Mouse (Mus musculus) liver, adult (tissue): ENCODE results near the gene Gm13698.
"Not testable (repeated sequence)": the region's sequence is repeated elsewhere in the genome, so short reads cannot be mapped to it uniquely, and the experiment has no call there.

Source experiments
- GATA4 ChIP-seq: IDR thresholded peaks from 2 replicates; pipeline ENCODE4 v1.6.1; 2014; ENCODE audit warnings: mild to moderate bottlenecking, low read length; ENCODE audit not compliant: insufficient replicate concordance

Gm13698 gene

DNA sequence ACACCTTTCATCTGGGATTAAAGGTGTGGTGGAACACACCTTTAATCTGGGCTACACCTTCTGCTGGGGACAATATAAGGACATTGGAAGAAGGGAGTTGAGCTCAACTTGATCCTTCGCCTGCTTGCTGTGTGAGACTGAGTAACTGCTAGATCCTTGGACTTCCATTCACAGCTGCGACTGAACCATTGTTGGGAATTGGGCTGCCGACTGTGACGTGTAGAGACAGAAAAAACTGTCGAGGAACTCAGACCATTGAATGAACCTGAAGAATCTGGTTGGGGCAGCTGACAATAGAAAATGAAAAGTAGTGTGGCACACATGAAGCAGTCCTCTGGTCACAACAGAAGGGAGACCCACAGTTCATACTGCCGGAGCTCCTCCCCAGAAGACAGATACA is at the start of gene Gm13698:
Gm13698 (plus strand) TSS at position 301 of the 400 bp plus-strand sequence.
- not testable (repeated sequence) for TF ChIP-seq GATA4

DNA sequence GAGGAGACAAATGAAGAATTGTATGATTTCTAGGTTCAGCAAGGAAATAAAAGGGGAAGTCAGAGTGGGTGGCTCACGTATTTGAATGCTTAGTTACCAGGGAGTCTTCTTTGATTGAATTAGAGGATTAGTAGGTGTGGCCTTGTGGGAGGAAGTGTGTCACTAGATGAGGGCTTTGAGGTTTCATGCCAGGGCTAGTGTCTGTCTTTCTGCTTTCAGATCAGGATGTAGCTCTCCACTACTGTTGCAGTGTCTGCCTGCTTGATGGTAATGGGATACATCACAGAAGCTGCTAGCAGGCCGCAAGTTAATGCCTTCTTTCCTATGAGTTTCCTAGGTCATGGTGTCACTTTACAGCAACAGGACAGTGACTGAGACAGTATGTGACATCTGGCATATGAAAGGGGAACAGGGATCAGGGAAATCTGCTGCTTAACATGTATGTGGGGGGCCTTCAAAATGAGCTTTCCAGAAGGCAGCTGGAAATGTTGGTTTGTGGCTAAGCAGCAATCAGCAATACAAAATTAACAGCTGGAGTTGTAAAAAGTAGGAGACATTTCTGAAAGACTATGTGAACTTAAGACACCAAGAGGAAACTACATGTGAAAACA is 25.9 kb upstream of the Gm13698 start:
- no peak for TF ChIP-seq GATA4

DNA sequence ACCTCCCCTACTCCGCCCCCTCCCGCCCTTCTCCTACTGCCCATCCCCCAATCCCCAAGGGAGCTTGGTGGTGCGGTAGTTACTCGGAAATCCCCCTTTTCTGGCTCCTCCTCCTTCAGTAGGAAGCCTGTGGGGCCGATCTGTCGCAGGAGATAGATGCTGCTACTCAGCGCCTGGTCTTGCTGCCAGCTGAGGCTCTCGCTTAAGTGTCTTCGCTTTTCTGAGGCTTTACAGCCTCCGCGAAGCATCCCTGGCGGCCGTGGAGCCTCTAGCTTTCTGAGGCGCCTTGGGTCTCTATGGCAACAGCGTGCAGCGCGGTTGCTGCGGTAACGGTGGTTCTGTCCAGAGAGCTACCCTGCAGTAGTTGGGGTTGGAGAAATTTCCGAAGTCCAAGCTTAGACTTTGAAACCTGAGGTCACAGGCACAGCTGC is 14.5 kb upstream of the Gm13698 start, which contains the start of gene Zswim2:
Zswim2 (minus strand) TSS at position 298 of the 431 bp plus-strand sequence.
- TF ChIP-seq GATA4, result no peak

DNA sequence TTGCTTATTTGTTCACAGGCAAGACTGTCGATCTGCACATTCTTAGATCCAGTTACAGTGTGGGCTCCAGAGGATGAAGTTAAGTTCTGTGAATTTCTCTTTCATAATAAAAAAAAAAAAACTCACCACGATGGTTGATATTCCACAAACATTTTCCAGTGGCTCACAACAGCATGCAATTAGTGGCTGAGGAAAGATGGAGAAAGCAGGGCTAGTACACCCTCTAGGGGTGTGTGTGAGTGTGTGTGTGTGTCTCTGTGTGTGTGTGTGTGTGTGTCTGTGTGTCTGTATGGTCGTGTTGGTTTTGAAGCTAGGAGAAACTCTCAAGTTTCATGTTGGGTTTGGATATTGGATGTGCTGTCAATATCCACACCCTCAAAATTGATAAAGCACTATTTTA is 14.1 kb upstream of the Gm13698 start:
- no peak for TF ChIP-seq GATA4

DNA sequence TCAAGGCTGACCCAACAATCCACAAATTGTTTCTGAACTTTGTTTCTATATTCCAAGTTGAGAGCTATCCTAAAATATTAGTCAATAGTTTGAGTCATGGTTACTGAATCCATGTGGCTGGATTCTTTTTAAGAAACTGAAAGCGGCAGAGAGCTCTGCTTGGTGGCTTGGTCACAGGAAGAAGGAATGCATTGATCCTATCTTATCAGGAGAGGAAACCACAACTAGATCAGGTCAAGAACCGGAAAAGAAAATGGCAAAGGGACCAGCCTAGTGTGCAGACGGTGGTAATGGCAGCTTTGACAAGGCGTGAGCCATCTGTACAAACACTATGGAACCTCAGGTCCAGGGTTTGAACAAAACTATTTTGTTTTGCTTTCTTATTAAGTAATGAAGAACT is 13.7 kb upstream of the Gm13698 start:
- no peak for TF ChIP-seq GATA4

DNA sequence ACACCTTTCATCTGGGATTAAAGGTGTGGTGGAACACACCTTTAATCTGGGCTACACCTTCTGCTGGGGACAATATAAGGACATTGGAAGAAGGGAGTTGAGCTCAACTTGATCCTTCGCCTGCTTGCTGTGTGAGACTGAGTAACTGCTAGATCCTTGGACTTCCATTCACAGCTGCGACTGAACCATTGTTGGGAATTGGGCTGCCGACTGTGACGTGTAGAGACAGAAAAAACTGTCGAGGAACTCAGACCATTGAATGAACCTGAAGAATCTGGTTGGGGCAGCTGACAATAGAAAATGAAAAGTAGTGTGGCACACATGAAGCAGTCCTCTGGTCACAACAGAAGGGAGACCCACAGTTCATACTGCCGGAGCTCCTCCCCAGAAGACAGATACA is 5.7 kb downstream of the Gm13698 start, which contains the start of gene Gm13693:
Gm13693 (plus strand) TSS at position 301 of the 400 bp plus-strand sequence.
- not testable (repeated sequence) for TF ChIP-seq GATA4

- TF ChIP-seq GATA4, result not testable (repeated sequence)
These were observed 11.5 kb downstream of the Gm13698 start, which contains the start of gene Gm13695 for GRCm38 (mm10) chr2:83967013-83967412. Gene Gm13695 (plus strand): TSS chr2:83967313.

- not testable (repeated sequence) for TF ChIP-seq GATA4
These were observed 17.3 kb downstream of the Gm13698 start, which contains the start of gene Gm13696 for GRCm38 (mm10) chr2:83972823-83973222. Gene Gm13696 (plus strand): TSS chr2:83973123.

GRCm38 (mm10) chr2:83978633-83979032 is 23.1 kb downstream of the Gm13698 start, which contains the start of gene Gm13694:
Gene Gm13694 (plus strand): TSS chr2:83978933.
- not testable (repeated sequence) for TF ChIP-seq GATA4

DNA sequence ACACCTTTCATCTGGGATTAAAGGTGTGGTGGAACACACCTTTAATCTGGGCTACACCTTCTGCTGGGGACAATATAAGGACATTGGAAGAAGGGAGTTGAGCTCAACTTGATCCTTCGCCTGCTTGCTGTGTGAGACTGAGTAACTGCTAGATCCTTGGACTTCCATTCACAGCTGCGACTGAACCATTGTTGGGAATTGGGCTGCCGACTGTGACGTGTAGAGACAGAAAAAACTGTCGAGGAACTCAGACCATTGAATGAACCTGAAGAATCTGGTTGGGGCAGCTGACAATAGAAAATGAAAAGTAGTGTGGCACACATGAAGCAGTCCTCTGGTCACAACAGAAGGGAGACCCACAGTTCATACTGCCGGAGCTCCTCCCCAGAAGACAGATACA is 28.9 kb downstream of the Gm13698 start, which contains the start of gene Gm13697:
Gm13697 (plus strand) TSS at position 301 of the 400 bp plus-strand sequence.
- not testable (repeated sequence) for TF ChIP-seq GATA4

DNA sequence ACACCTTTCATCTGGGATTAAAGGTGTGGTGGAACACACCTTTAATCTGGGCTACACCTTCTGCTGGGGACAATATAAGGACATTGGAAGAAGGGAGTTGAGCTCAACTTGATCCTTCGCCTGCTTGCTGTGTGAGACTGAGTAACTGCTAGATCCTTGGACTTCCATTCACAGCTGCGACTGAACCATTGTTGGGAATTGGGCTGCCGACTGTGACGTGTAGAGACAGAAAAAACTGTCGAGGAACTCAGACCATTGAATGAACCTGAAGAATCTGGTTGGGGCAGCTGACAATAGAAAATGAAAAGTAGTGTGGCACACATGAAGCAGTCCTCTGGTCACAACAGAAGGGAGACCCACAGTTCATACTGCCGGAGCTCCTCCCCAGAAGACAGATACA is 34.8 kb downstream of the Gm13698 start, which contains the start of gene Gm13691:
Gm13691 (plus strand) TSS at position 301 of the 400 bp plus-strand sequence.
- not testable (repeated sequence) for TF ChIP-seq GATA4
